Mouse (Mus musculus) bone marrow, adult 2 months (tissue): ENCODE results near the gene Chrm4. TPM values are rescaled to one million over a fixed set of nuclear protein-coding genes. Genes with fewer than 3 reads are reported as not detected.

ENCODE experiments used
- H3K27ac ChIP-seq: fragments of 200-500 bp; 2 replicates; pipeline ENCODE4 v1.5.1; 2012; ENCODE audit warnings: low read depth, mild to moderate bottlenecking, control low read depth, inconsistent platforms, low read length; ENCODE audit not compliant: control insufficient read depth, poor library complexity, insufficient read depth
- H3K4me1 ChIP-seq: fragments of 200-500 bp; 2 replicates; pipeline ENCODE4 v1.6.1; 2011; ENCODE audit warnings: low read length; ENCODE audit not compliant: control insufficient read depth, insufficient read depth
- H3K4me3 ChIP-seq: fragments of 200-500 bp; replicated peaks from 2 replicates; pipeline ENCODE3; 2011; ENCODE audit warnings: mild to moderate bottlenecking, low read depth, low read length, control low read depth; ENCODE audit not compliant: control insufficient read depth
- CTCF ChIP-seq: fragments of 200-500 bp; IDR thresholded peaks from 2 replicates; pipeline ENCODE4 v1.5.1; 2011; ENCODE audit warnings: low read length, control low read depth; ENCODE audit not compliant: control insufficient read depth, insufficient read depth
- POLR2A ChIP-seq: fragments of 200-500 bp; IDR thresholded peaks from 2 replicates; pipeline ENCODE4 v1.6.1; 2011; ENCODE audit warnings: low read depth, mild to moderate bottlenecking, control low read depth, low read length, borderline replicate concordance; ENCODE audit not compliant: control insufficient read depth
- WGBS: fragments of 180-500 bp; shearing (Covaris S2); methylation state at CpG from one replicate; pipeline ENCODE4 v1.1.7; 2018; 5-methylcytosine and 5-hydroxymethylcytosine counted together
- polyA plus RNA-seq: library from polyadenylated mRNA; stranded (reverse); fragments of >200 nt; gene quantifications from 2 replicates; pipeline ENCODE4 v1.2.4, GENCODE M21; 2011; ENCODE audit warnings: low replicate concordance; ENCODE audit not compliant: missing spikeins, insufficient read depth, insufficient read length

Gene Chrm4
- polyA plus RNA-seq, 1 experiment = not detected

- H3K4me3 ChIP-seq = no peak overlapping the region
- H3K4me1 ChIP-seq = peaks cover 13% of the 10 kb centered on the region
- 42% methylated on average over 13 of the region's 13 CpGs for WGBS
- H3K27ac ChIP-seq = no peak overlapping the region
- no peak for TF ChIP-seq POLR2A
- peak; percentile 99 for TF ChIP-seq CTCF
Measured at GRCm38 (mm10) chr2:91944170-91944950, 17.3 kb downstream of the Chrm4 start.

GRCm38 (mm10) chr2:91945483-91945882, 18.4 kb downstream of the Chrm4 start, which contains the start of gene Gm9821:
TSS of gene Gm9821 (plus strand) at chr2:91945703.
- H3K4me1 ChIP-seq = peaks cover 13% of the 10 kb centered on the region
- 87% methylated on average over 18 of the region's 18 CpGs for WGBS
- no peak within 1 kb of the TSS for H3K4me3 ChIP-seq
- no peak for TF ChIP-seq CTCF
- no peak for TF ChIP-seq POLR2A
- H3K27ac ChIP-seq = no peak within 1 kb of the TSS

GRCm38 (mm10) chr2:91946836-91947235, 19.8 kb downstream of the Chrm4 start:
- peaks cover 13% of the 10 kb centered on the region for H3K4me1 ChIP-seq
- H3K4me3 ChIP-seq = no peak overlapping the region
- WGBS = 39% methylated on average over 6 of the region's 6 CpGs
- TF ChIP-seq POLR2A = no peak
- no peak for TF ChIP-seq CTCF
- H3K27ac ChIP-seq = no peak overlapping the region

GRCm38 (mm10) chr2:91947397-91948150, 20.5 kb downstream of the Chrm4 start:
- H3K4me1 ChIP-seq = peaks cover 13% of the 10 kb centered on the region
- TF ChIP-seq CTCF (no peak), POLR2A (no peak)
- 23% methylated on average over 11 of the region's 11 CpGs for WGBS
- H3K4me3 ChIP-seq = peak overlapping the region; percentile 10
- H3K27ac ChIP-seq = peak overlapping the region; percentile 57

GRCm38 (mm10) chr2:91948151-91948509, 21.1 kb downstream of the Chrm4 start:
- Histone ChIP-seq H3K4me3 (peak overlapping the region; percentile 6), H3K27ac (peak overlapping the region; percentile 57), H3K4me1 (peaks cover 13% of the 10 kb centered on the region)
- TF ChIP-seq POLR2A = no peak
- no peak for TF ChIP-seq CTCF
- WGBS = 5% methylated on average over 6 of the region's 6 CpGs

GRCm38 (mm10) chr2:91948792-91949241, 21.8 kb downstream of the Chrm4 start:
- 3% methylated on average over 3 of the region's 3 CpGs for WGBS
- Histone ChIP-seq H3K27ac (peak overlapping the region; percentile 75), H3K4me1 (peaks cover 13% of the 10 kb centered on the region), H3K4me3 (no peak overlapping the region)
- no peak for TF ChIP-seq CTCF
- TF ChIP-seq POLR2A = no peak

- WGBS = 2% methylated on average over 17 of the region's 17 CpGs
- no peak for TF ChIP-seq CTCF
- peak; percentile 18; the same call in 1 of the 2 replicates for TF ChIP-seq POLR2A
- H3K27ac ChIP-seq = peak overlapping the region; percentile 75
Measured at GRCm38 (mm10) chr2:91949411-91950274, 22.6 kb downstream of the Chrm4 start.

More at GRCm38 (mm10) chr2:91949411-91950274, 22.6 kb downstream of the Chrm4 start:
- Histone ChIP-seq H3K4me1 (peaks cover 13% of the 10 kb centered on the region), H3K4me3 (peak overlapping the region; percentile 58)
